Mouse (Mus musculus): ENCODE measurements around the gene Emid1. TPM values are rescaled to one million over a fixed set of nuclear protein-coding genes. Genes with fewer than 3 reads are reported as not detected.
"Not testable (repeated sequence)": the region's sequence is repeated elsewhere in the genome, so short reads cannot be mapped to it uniquely, and the experiment has no call there.

Emid1 gene
- polyA plus RNA-seq, 1 experiment from 2014 or later: 48.7 TPM

DNA sequence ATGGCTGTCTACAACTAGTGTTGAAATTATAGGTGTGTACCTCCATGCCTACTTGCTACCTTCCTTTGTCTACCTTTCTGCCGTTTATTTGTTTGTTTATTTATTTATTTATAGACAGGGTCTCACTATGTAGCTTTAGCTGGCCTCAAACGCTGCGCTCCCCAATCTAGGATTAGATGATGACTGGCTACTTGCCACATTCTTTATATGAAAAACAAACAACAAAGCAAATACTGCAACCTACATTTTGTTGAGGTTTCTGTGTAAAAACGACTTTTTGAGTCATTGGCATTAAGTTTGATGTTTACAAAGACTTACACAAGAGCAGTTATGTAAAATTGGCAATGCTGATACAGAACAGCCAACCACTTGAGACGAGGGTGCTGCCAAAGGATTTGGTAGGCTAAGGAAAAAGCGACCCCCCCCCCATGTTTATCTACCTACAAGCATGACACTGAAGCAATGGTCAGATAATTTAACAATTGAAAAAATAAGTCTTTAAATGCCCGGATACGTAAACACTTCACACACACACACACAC is 55.5 kb downstream of the Emid1 start:
- ATAC-seq (ENCODE audit: low FRiP score, low TSS enrichment): no peak
- TF ChIP-seq CTCF (IDR thresholded peaks at IDR 0.05; ENCODE audit: low read depth) (no peak), EP300 (optimal IDR thresholded peaks at IDR 0.05) (no peak)
- no peaks in the 10 kb centered on the region for H3K9me3 ChIP-seq (ENCODE audit: control insufficient read depth, low read length)
- H3K27me3 ChIP-seq (ENCODE audit: control insufficient read depth, insufficient read depth, low read length): no peaks in the 10 kb centered on the region
- H3K36me3 ChIP-seq (ENCODE audit: control insufficient read depth, insufficient read depth, low read length): peaks cover 8% of the 10 kb centered on the region; the same call in 1 of the 2 replicates
- H3K4me2 ChIP-seq (replicated peaks; ENCODE audit: low read depth): peak overlapping the region; percentile 80
- H3K9ac ChIP-seq (ENCODE audit: low read length): 0 out of 2 replicates have a peak overlapping the region, but pooled peaks have one; percentile 98
- no peaks in the 10 kb centered on the region; the same call in 1 of the 2 replicates for H3K4me1 ChIP-seq (replicated peaks; ENCODE audit: control insufficient read depth, insufficient read depth)
- WGBS: 29% methylated on average over 8 of the region's 8 CpGs
- no peak overlapping the region for H3K27ac ChIP-seq (replicated peaks)
- 0 out of 2 replicates have a peak overlapping the region, but pooled peaks have one; percentile 99 for H3K4me3 ChIP-seq (ENCODE audit: low read depth, low read length)
- DNase-seq (ENCODE audit: low spot score): no peak

DNA sequence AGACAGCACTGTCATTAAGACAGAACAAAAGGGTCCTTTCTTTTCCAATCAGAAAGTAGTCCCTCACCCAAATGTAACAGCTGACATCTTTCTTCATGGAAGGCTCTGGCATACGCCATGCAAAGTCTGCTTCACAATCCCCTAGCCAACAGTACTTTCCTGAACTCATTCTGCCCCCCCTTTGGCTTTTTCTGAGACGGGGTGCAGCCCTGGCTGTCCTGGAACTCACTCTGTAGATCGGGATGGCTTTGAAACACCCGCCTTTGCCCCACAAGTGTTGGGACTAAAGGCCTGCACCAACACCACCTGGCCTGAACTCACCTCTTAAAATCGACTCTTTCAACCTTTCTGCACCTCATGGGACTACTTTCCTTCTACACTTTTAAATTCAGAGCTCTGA is 56.2 kb downstream of the Emid1 start:
- no peak overlapping the region for H3K4me3 ChIP-seq (ENCODE audit: low read depth, low read length)
- no peak overlapping the region for H3K4me2 ChIP-seq (replicated peaks; ENCODE audit: low read depth)

DNA sequence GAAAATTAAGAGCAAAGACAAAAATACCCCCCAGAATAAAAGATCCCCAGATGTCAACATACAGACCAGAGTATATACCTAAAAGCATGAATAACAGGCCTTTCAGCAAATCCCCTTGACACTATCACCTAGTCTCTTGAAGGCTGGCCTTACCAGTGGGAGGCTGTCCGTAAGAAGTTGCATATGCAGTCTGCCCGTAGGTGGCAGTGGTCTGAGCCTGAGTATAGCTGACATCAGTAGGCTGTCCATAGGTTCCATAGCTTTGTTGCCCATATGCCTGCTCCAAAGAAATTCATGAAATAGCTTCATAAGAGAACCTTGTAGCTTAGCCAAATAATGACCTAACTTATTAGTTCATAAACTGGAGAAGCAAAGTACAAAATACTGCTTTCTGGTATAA is 60.4 kb downstream of the Emid1 start:
- no peak overlapping the region for H3K4me2 ChIP-seq (replicated peaks; ENCODE audit: low read depth)
- no peaks in the 10 kb centered on the region for H3K4me1 ChIP-seq (replicated peaks; ENCODE audit: control insufficient read depth, insufficient read depth)
- peak; percentile 79 for ATAC-seq (ENCODE audit: low FRiP score, low TSS enrichment)
- H3K36me3 ChIP-seq (ENCODE audit: control insufficient read depth, insufficient read depth, low read length): peaks cover 17% of the 10 kb centered on the region
- H3K4me3 ChIP-seq (ENCODE audit: low read depth, low read length): no peak overlapping the region
- DNase-seq (ENCODE audit: low spot score): peak; percentile 48
- H3K27ac ChIP-seq (replicated peaks): no peak overlapping the region
- TF ChIP-seq EP300 (optimal IDR thresholded peaks at IDR 0.05) (no peak), CTCF (IDR thresholded peaks at IDR 0.05; ENCODE audit: low read depth) (peak; percentile 65)
- H3K9ac ChIP-seq (ENCODE audit: low read length): no peak overlapping the region
- no peaks in the 10 kb centered on the region for H3K9me3 ChIP-seq (ENCODE audit: control insufficient read depth, low read length)
- WGBS: 28% methylated on average over 2 of the region's 2 CpGs
- H3K27me3 ChIP-seq (ENCODE audit: control insufficient read depth, insufficient read depth, low read length): no peaks in the 10 kb centered on the region

More for the DNA sequence above, 56.2 kb downstream of the Emid1 start:
- Histone ChIP-seq H3K9me3 (ENCODE audit: control insufficient read depth, low read length) (no peaks in the 10 kb centered on the region), H3K27ac (replicated peaks) (no peak overlapping the region), H3K4me1 (replicated peaks; ENCODE audit: control insufficient read depth, insufficient read depth) (no peaks in the 10 kb centered on the region; the same call in 1 of the 2 replicates), H3K9ac (ENCODE audit: low read length) (no peak overlapping the region), H3K36me3 (ENCODE audit: control insufficient read depth, insufficient read depth, low read length) (peaks cover 8% of the 10 kb centered on the region; the same call in 1 of the 2 replicates), H3K27me3 (ENCODE audit: control insufficient read depth, insufficient read depth, low read length) (no peaks in the 10 kb centered on the region)
- 69% methylated on average over 5 of the region's 5 CpGs for WGBS
- DNase-seq (ENCODE audit: low spot score): no peak
- TF ChIP-seq CTCF (IDR thresholded peaks at IDR 0.05; ENCODE audit: low read depth): no peak
- TF ChIP-seq EP300 (optimal IDR thresholded peaks at IDR 0.05): no peak
- no peak for ATAC-seq (ENCODE audit: low FRiP score, low TSS enrichment)

DNA sequence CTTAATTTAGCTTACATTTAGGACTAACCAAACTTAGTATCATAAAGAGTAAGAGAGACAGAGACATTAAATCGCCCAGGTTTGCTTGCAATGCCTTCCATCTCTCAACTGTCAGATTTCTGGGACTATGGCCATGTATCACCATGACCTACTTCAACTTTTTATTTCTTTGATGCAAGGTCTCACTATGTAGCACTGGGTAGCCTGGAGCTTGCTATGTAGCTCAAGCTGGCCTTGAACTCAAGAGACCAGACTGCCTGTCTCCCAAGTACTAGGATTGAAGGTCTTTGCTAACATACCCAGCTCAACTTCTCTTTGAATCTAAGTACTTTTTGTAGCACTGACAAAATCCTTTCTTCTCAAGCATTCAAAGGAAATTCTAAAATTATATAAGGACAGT is 62.9 kb downstream of the Emid1 start:
- TF ChIP-seq EP300 (optimal IDR thresholded peaks at IDR 0.05) (no peak), CTCF (IDR thresholded peaks at IDR 0.05; ENCODE audit: low read depth) (no peak)
- Histone ChIP-seq H3K9ac (ENCODE audit: low read length) (no peak overlapping the region), H3K4me1 (replicated peaks; ENCODE audit: control insufficient read depth, insufficient read depth) (no peaks in the 10 kb centered on the region), H3K9me3 (ENCODE audit: control insufficient read depth, low read length) (no peaks in the 10 kb centered on the region), H3K4me3 (ENCODE audit: low read depth, low read length) (no peak overlapping the region), H3K27ac (replicated peaks) (no peak overlapping the region), H3K27me3 (ENCODE audit: control insufficient read depth, insufficient read depth, low read length) (no peaks in the 10 kb centered on the region), H3K4me2 (replicated peaks; ENCODE audit: low read depth) (no peak overlapping the region), H3K36me3 (ENCODE audit: control insufficient read depth, insufficient read depth, low read length) (peaks cover 37% of the 10 kb centered on the region)
- WGBS: 88% methylated on average over 1 of the region's 1 CpGs
- ATAC-seq (ENCODE audit: low FRiP score, low TSS enrichment) (no peak), DNase-seq (ENCODE audit: low spot score) (no peak)

DNA sequence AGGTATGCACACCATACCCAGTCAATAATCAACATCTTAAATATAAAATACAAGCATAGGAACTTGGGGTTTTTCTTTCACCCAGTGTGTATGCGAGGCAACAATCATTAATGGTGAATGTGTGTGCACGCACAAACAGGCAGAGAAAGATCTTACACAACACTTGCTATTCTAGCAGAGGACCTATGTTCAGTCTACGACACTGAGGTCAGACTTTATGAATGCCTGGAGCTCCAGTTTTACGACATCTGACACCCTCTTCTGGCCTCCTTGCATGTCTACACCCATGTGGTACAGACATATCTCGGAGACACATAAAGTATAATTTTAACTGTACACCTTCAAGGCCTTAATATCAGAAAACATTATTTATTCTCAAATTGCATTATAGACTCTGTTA is 75.2 kb downstream of the Emid1 start:
- H3K4me2 ChIP-seq (replicated peaks; ENCODE audit: low read depth); H3K9me3 ChIP-seq (ENCODE audit: control insufficient read depth, low read length); ATAC-seq (ENCODE audit: low FRiP score, low TSS enrichment); DNase-seq (ENCODE audit: low spot score); H3K27ac ChIP-seq (replicated peaks); H3K27me3 ChIP-seq (ENCODE audit: control insufficient read depth, insufficient read depth, low read length); H3K4me3 ChIP-seq (ENCODE audit: low read depth, low read length); H3K4me1 ChIP-seq (replicated peaks; ENCODE audit: control insufficient read depth, insufficient read depth); H3K9ac ChIP-seq (ENCODE audit: low read length): not testable (repeated sequence)
- 92% methylated on average over 4 of the region's 5 CpGs for WGBS
- peaks cover 35% of the 10 kb centered on the region for H3K36me3 ChIP-seq (ENCODE audit: control insufficient read depth, insufficient read depth, low read length)

DNA sequence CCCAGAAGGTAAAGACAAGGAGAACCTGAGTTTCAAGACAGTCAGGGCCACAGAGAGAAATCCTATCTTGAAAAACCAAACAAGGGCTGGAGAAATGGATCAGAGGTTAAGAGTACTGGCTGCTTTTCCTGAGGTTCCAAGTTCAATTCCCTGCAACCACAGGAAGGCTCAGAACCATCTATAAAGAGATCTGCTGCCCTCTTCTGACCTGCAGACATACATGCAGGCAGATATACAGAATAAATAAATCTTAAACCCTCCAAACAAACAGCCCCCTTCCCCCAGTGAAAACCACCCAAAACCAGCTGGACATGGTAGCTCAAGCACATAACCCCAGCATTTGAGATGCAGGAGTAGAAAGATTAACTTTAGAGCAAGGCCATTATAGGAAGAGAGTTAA is 76.3 kb downstream of the Emid1 start:
- H3K4me2 ChIP-seq (replicated peaks; ENCODE audit: low read depth): no peak overlapping the region
- no peak overlapping the region for H3K4me3 ChIP-seq (ENCODE audit: low read depth, low read length)
- H3K4me1 ChIP-seq (replicated peaks; ENCODE audit: control insufficient read depth, insufficient read depth): no peaks in the 10 kb centered on the region
- ATAC-seq (ENCODE audit: low FRiP score, low TSS enrichment): no peak
- DNase-seq (ENCODE audit: low spot score): no peak
- no peak overlapping the region for H3K9ac ChIP-seq (ENCODE audit: low read length)
- no peak overlapping the region for H3K27ac ChIP-seq (replicated peaks)
- no peaks in the 10 kb centered on the region for H3K27me3 ChIP-seq (ENCODE audit: control insufficient read depth, insufficient read depth, low read length)
- TF ChIP-seq EP300 (optimal IDR thresholded peaks at IDR 0.05) (no peak), CTCF (IDR thresholded peaks at IDR 0.05; ENCODE audit: low read depth) (peak; percentile 51)
- peaks cover 36% of the 10 kb centered on the region for H3K36me3 ChIP-seq (ENCODE audit: control insufficient read depth, insufficient read depth, low read length)
- H3K9me3 ChIP-seq (ENCODE audit: control insufficient read depth, low read length): no peaks in the 10 kb centered on the region
